Mouse (Mus musculus) heart, postnatal 0 days (tissue): ENCODE measurements around the gene Ube2f. TPM values are rescaled to one million over a fixed set of nuclear protein-coding genes. Genes with fewer than 3 reads are reported as not detected.

Experiments
- ATAC-seq: fragments of 200-750 bp; cut with Nextera tagmentation; 2 replicates; pipeline ENCODE4 v1.8.0; 2017; ENCODE audit warnings: low read depth, moderate number of reproducible peaks, moderate library complexity; ENCODE audit not compliant: insufficient read depth
- DNase-seq: peaks from one replicate; pipeline ENCODE4 v3.0.0-alpha.2; 2016; ENCODE audit warnings: low spot score
- H3K27ac ChIP-seq: fragments of 300-500 bp; sonication (generic); 2 replicates; pipeline ENCODE4 v1.5.1; 2014; ENCODE audit warnings: low read depth, mild to moderate bottlenecking
- H3K27me3 ChIP-seq: fragments of 300-500 bp; sonication (generic); 2 replicates; pipeline ENCODE4 v1.6.1; 2014; ENCODE audit warnings: low read length, mixed read lengths; ENCODE audit not compliant: control insufficient read depth, insufficient read depth
- H3K36me3 ChIP-seq: fragments of 300-500 bp; sonication (generic); replicated peaks from 2 replicates; pipeline ENCODE4 v1.6.1; 2014; ENCODE audit warnings: low read length, mixed read lengths; ENCODE audit not compliant: control insufficient read depth, insufficient read depth
- H3K4me1 ChIP-seq: fragments of 300-500 bp; sonication (generic); 2 replicates; pipeline ENCODE4 v1.6.1; 2014; ENCODE audit warnings: antibody characterized with exemption; ENCODE audit not compliant: control insufficient read depth, insufficient read depth
- H3K4me2 ChIP-seq: fragments of 300-500 bp; sonication (generic); 2 replicates; pipeline ENCODE4 v1.6.1; 2014; ENCODE audit warnings: low read depth, mild to moderate bottlenecking, low read length, moderate library complexity
- H3K4me3 ChIP-seq: fragments of 300-500 bp; sonication (generic); 2 replicates; pipeline ENCODE4 v1.5.1; 2014; ENCODE audit warnings: low read depth, low read length
- H3K9ac ChIP-seq: fragments of 300-500 bp; sonication (generic); replicated peaks from 2 replicates; pipeline ENCODE4 v1.6.1; 2014; ENCODE audit warnings: low read depth, low read length, mixed read lengths
- H3K9me3 ChIP-seq: fragments of 300-500 bp; sonication (generic); replicated peaks from 2 replicates; pipeline ENCODE4 v1.6.1; 2016; ENCODE audit warnings: low read length; ENCODE audit not compliant: control insufficient read depth
- CTCF ChIP-seq: IDR thresholded peaks from 2 replicates; pipeline ENCODE4 v1.5.1; 2016; ENCODE audit warnings: antibody characterized with exemption, control low read depth, low read depth
- EP300 ChIP-seq: IDR thresholded peaks from 2 replicates; pipeline ENCODE4 v1.6.1; 2016; ENCODE audit warnings: antibody characterized with exemption, low read depth
- WGBS: fragments of 180-500 bp; shearing (Covaris S2); extraction: QIAGEN DNeasy Blood & Tissue Kit; methylation state at CpG from one replicate; pipeline ENCODE4 v1.1.7; 2014; 5-methylcytosine and 5-hydroxymethylcytosine counted together
- polyA plus RNA-seq: library from polyadenylated mRNA; unstranded; fragments of >200 nt; fragmentation: Nextera tagmentation; extraction: Ambion mirVana; gene quantifications from 2 replicates; pipeline ENCODE4 v1.2.1, GENCODE M21; 2015
- total RNA-seq: library from RNA; depleted of rRNA; stranded (reverse); fragments of >200 nt; gene quantifications from 2 replicates; pipeline ENCODE4 v1.2.3, GENCODE M21; 2014; ENCODE audit warnings: low replicate concordance

Gene Ube2f
- total and polyA plus RNA-seq, 2 experiments from 2014 or later: 69.6 to 79.3 TPM

DNA sequence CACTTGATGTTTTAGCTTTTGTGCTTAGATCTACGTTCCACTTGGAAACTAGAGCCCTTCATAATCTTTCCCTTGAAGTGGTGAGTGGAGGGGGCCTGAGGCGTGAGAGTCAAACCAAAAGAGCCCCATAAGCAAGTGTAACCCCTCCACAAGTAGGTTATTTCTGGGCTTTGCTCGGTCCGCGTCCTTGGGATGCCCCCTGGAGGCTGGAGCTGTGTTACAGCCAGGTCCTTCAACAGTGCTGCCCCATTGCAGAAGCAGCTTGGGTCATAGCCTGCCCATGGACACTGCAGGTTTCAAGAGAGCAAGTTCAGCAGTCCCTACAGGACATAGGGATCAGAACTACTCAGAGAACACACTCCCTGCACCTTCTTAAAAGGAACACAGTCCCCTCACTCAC lies 11.0 kb upstream of the Ube2f start:
- Histone ChIP-seq H3K9me3 (no peaks in the 10 kb centered on the region), H3K27me3 (no peaks in the 10 kb centered on the region), H3K4me2 (no peak overlapping the region), H3K4me1 (no peaks in the 10 kb centered on the region), H3K4me3 (no peak overlapping the region), H3K27ac (no peak overlapping the region), H3K9ac (no peak overlapping the region), H3K36me3 (no peaks in the 10 kb centered on the region)
- DNase-seq (peak; percentile 58), ATAC-seq (peak; percentile 86)
- TF ChIP-seq EP300: no peak
- peak; percentile 81 for TF ChIP-seq CTCF
- WGBS: 9% methylated on average over 5 of the region's 5 CpGs

DNA sequence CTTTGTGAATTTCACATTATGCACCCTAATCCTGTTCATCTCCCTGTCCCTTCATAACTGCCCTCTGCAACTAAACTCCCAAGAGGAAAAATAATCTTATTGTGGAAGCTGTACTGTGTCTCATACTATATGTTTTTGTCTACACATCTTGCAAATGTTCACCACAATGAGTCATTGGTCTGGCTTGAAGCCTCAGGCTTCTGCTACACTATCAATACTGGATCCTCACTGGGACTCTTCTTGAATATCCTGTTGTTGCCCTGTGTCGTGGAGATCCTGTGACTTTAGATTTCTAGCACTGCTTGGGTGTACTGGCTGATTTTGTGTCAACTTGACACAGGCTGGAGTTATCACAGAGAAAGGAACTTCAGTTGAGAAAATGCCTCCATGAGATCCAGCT lies 10.3 kb upstream of the Ube2f start:
- Histone ChIP-seq H3K36me3 (no peaks in the 10 kb centered on the region), H3K9ac (no peak overlapping the region), H3K27ac (no peak overlapping the region), H3K27me3 (no peaks in the 10 kb centered on the region), H3K4me1 (no peaks in the 10 kb centered on the region), H3K4me2 (no peak overlapping the region), H3K4me3 (no peak overlapping the region), H3K9me3 (no peaks in the 10 kb centered on the region)
- DNase-seq: no peak
- TF ChIP-seq EP300 (no peak), CTCF (no peak)
- ATAC-seq: no peak
- 34% methylated on average over 1 of the region's 1 CpGs for WGBS

DNA sequence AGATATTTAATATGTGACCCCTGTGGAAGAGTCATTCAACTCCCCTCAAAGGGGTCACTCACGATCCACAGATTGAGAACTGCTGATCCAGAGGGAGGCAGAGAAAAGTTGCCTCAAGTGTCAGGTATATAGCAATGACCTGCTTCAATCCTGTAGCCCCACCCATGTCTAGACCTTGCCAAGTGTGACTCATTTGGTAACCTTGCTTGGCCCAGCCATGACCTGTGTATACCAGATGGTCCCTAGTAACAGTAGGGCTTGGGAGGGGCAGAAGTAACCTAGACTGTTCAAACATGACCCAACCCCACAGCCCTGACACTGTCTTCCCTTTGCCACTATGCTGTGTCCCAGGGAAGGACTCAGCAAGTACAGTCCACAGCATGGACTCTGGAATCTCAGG lies 9.4 kb upstream of the Ube2f start:
- 62% methylated on average over 1 of the region's 1 CpGs for WGBS
- Histone ChIP-seq H3K27me3 (no peaks in the 10 kb centered on the region), H3K4me3 (no peak overlapping the region), H3K4me2 (no peak overlapping the region), H3K9me3 (no peaks in the 10 kb centered on the region), H3K27ac (no peak overlapping the region), H3K9ac (no peak overlapping the region), H3K36me3 (no peaks in the 10 kb centered on the region), H3K4me1 (no peaks in the 10 kb centered on the region)
- peak; percentile 66 for ATAC-seq
- DNase-seq: no peak
- no peak for TF ChIP-seq CTCF
- TF ChIP-seq EP300: no peak

DNA sequence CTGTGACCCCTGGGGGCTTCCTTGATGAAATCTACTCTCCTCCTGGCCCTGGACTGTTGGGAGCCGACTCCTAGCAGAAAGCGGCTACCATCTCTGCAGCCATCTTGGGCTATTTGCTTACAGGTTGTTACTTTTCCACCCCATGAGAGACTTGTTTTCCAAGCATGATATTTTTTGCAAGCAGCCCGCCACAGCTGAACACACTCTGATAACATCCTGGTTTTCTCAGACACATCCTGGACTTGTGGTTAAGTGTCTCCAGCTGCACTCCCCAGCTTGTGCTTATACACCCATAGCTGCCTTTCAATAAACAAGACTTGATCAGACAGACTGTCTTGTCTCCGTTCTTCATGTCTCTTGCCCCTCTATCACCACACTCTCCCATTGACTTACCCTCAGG lies 8.9 kb upstream of the Ube2f start:
- TF ChIP-seq EP300: no peak
- no peak for TF ChIP-seq CTCF
- H3K9ac ChIP-seq: no peak overlapping the region

DNA sequence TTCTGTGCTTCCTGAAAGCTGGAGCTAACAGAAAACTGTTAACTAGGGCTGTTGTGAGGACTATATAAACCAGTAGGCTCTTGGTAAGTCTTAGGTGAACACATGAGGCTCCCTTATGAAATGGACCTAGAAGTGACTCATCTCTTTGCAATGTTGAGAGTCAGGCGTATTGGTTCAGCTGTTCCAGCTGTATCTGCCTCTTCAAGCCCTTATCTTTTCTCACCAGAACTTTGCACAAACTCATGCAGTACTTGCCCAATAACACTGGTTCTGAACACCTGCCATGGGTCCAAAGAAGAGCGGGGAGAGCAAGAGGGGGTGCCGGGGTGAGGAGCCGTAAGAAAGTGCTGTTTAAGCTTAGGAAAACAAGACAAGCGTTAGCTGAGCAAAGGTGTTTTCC lies 1.9 kb upstream of the Ube2f start:
- no peak overlapping the region for H3K9ac ChIP-seq
- no peak overlapping the region for H3K4me3 ChIP-seq
- no peaks in the 10 kb centered on the region for H3K27me3 ChIP-seq
- peaks cover 13% of the 10 kb centered on the region for H3K4me1 ChIP-seq
- no peak for ATAC-seq
- TF ChIP-seq EP300 (no peak), CTCF (no peak)
- DNase-seq: no peak
- H3K27ac ChIP-seq: no peak overlapping the region
- 64% methylated on average over 5 of the region's 5 CpGs for WGBS
- no peaks in the 10 kb centered on the region for H3K9me3 ChIP-seq
- no peak overlapping the region for H3K4me2 ChIP-seq
- H3K36me3 ChIP-seq: no peaks in the 10 kb centered on the region

More for the DNA sequence above, 8.9 kb upstream of the Ube2f start:
- no peak for ATAC-seq
- no peak for DNase-seq
- 58% methylated on average over 4 of the region's 4 CpGs for WGBS
- H3K4me2 ChIP-seq: no peak overlapping the region
- H3K4me1 ChIP-seq: no peaks in the 10 kb centered on the region
- H3K9me3 ChIP-seq: no peaks in the 10 kb centered on the region
- no peak overlapping the region for H3K27ac ChIP-seq
- no peaks in the 10 kb centered on the region for H3K36me3 ChIP-seq
- no peak overlapping the region for H3K4me3 ChIP-seq
- H3K27me3 ChIP-seq: no peaks in the 10 kb centered on the region

DNA sequence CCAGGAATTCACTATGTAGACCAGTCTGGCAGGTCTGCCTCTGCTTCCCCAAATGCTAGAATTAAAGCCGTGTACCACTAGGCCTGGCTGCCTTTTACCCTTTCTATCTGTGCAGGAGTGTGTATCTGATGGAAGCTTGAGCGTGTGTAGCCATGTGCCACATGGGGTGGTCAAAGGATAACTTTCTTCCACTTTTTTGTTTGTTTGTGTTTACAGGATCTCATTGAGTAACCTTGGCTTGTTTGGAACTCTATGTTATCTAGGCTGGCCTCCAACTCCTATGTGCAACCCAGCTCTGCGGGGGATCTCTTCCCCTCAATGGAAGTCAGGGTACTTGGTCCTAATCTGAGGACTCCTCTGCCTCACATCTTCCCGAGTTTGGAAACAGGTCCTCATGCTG lies 1.1 kb upstream of the Ube2f start:
- WGBS: 37% methylated on average over 4 of the region's 4 CpGs
- peak overlapping the region; percentile 83; the same call in 1 of the 2 replicates for H3K4me2 ChIP-seq
- no peak overlapping the region for H3K9ac ChIP-seq

More for the DNA sequence above, 1.1 kb upstream of the Ube2f start:
- TF ChIP-seq CTCF (no peak), EP300 (no peak)
- ATAC-seq: no peak
- Histone ChIP-seq H3K9me3 (no peaks in the 10 kb centered on the region), H3K36me3 (0 out of 2 replicates have a peak, but pooled peaks cover under 1% of the 10 kb centered on the region), H3K27ac (no peak overlapping the region), H3K4me1 (peaks cover 13% of the 10 kb centered on the region), H3K27me3 (no peaks in the 10 kb centered on the region), H3K4me3 (no peak overlapping the region)
- DNase-seq: no peak
